Mouse (Mus musculus): Measurements from ENCODE around the gene Rbm12. TPM values are rescaled to one million over a fixed set of nuclear protein-coding genes. Genes with fewer than 3 reads are reported as not detected.

Rbm12 gene
- total and polyA plus RNA-seq, 3 experiments: 5.6 to 50.5 (median 39.7) TPM

DNA sequence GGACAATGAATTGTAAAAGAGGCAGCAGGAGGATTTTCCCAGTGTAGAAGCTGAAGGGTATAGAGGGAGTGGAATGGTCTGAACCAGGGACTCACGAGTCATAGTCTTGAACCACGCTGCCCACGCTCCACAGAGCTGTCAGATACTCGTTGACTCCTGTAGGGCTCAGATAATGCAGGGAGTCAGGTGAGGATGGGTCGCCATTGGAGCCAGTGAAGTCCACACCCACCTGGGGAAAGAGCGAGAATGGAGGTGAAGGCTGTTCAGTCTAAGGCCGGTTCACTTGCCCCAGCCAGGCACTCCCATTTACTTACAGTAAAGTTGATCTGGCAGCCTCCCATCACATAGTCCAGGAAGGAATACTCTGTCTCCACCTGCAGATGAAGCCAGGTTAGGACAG, 34.3 kb downstream of the Rbm12 start:
- H3K4me3 ChIP-seq (ENCODE audit: low read depth, low read length): no peak overlapping the region
- H3K4me1 ChIP-seq (ENCODE audit: insufficient read depth, low read depth, low read length): peaks cover 3% of the 10 kb centered on the region
- H3K9me3 ChIP-seq (replicated peaks): no peaks in the 10 kb centered on the region
- ATAC-seq (ENCODE audit: extremely low read depth, insufficient number of reproducible peaks, low FRiP score, poor library complexity, severe bottlenecking) (no peak), DNase-seq (ENCODE audit: low spot score) (no peak)
- no peak for TF ChIP-seq POLR2AphosphoS5 (IDR thresholded peaks at IDR 0.05; ENCODE audit: insufficient replicate concordance, low read depth, low read length)
- TF ChIP-seq GATA1 (IDR thresholded peaks at IDR 0.05; ENCODE audit: borderline replicate concordance, low read length): no peak
- TF ChIP-seq CTCF (IDR thresholded peaks at IDR 0.05; ENCODE audit: low read depth, low read length): no peak
- TF ChIP-seq TAL1 (conservative IDR thresholded peaks at IDR 0.05; ENCODE audit: low read depth, low read length): no peak
- TF ChIP-seq GATA2 (IDR thresholded peaks at IDR 0.05; ENCODE audit: borderline replicate concordance, low read depth, low read length): no peak
- no peaks in the 10 kb centered on the region for H3K27me3 ChIP-seq (ENCODE audit: insufficient read depth, low read length)
- peaks cover 98% of the 10 kb centered on the region for H3K36me3 ChIP-seq (replicated peaks)

DNA sequence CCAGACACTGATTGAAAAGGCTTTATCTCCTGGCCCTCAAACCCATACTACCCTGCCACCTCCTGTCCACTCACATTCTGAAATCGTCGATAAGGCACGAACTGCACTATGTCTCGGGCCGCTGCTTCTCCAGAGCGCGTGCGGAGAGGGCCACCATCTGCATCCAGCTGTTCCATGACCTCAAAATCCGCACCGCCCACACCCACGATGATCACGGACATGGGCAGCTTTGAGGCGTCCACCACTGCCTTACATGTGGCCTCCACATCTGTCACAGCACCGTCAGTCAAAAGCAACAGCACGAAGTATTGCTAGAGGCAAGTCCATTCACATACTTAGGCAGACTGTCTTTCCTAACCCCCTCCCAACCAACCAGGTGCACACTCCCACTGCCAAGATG, 38.1 kb downstream of the Rbm12 start:
- ATAC-seq (ENCODE audit: extremely low read depth, insufficient number of reproducible peaks, low FRiP score, poor library complexity, severe bottlenecking) (no peak), DNase-seq (ENCODE audit: low spot score) (no peak)
- no peak overlapping the region for H3K4me3 ChIP-seq (ENCODE audit: low read depth, low read length)
- no peaks in the 10 kb centered on the region for H3K27me3 ChIP-seq (ENCODE audit: insufficient read depth, low read length)
- H3K4me1 ChIP-seq (ENCODE audit: insufficient read depth, low read depth, low read length): peaks cover 3% of the 10 kb centered on the region
- peaks cover 92% of the 10 kb centered on the region for H3K36me3 ChIP-seq (replicated peaks)
- TF ChIP-seq CTCF (IDR thresholded peaks at IDR 0.05; ENCODE audit: low read depth, low read length) (no peak), GATA1 (IDR thresholded peaks at IDR 0.05; ENCODE audit: borderline replicate concordance, low read length) (no peak), TAL1 (conservative IDR thresholded peaks at IDR 0.05; ENCODE audit: low read depth, low read length) (no peak), POLR2AphosphoS5 (IDR thresholded peaks at IDR 0.05; ENCODE audit: insufficient replicate concordance, low read depth, low read length) (no peak), GATA2 (IDR thresholded peaks at IDR 0.05; ENCODE audit: borderline replicate concordance, low read depth, low read length) (no peak)
- H3K9me3 ChIP-seq (replicated peaks): no peaks in the 10 kb centered on the region

DNA sequence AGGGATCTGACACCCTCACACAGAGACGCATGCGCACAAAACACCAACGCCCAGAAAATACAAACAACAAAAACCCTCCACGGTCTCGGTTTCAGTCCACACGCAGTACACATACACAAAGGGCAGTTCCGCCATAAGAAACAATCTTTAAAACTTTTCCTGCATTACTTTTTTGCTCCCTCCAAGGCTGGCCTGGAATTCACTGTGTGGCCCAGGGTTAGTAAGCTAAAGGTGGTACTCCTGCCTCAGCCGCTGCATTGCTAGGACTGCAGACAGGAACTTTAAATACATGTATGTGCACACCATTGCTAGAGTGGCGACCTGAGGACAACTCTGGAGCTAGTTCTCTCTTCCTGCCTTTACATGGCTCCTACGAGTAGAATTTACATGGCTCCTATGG, 40.5 kb downstream of the Rbm12 start:
- Histone ChIP-seq H3K36me3 (replicated peaks) (peaks cover 85% of the 10 kb centered on the region), H3K4me1 (ENCODE audit: insufficient read depth, low read depth, low read length) (no peaks in the 10 kb centered on the region; the same call in 1 of the 2 replicates), H3K9me3 (replicated peaks) (no peaks in the 10 kb centered on the region), H3K4me3 (ENCODE audit: low read depth, low read length) (no peak overlapping the region), H3K27me3 (ENCODE audit: insufficient read depth, low read length) (no peaks in the 10 kb centered on the region)
- DNase-seq (ENCODE audit: low spot score): no peak
- no peak for ATAC-seq (ENCODE audit: extremely low read depth, insufficient number of reproducible peaks, low FRiP score, poor library complexity, severe bottlenecking)
- TF ChIP-seq POLR2AphosphoS5 (IDR thresholded peaks at IDR 0.05; ENCODE audit: insufficient replicate concordance, low read depth, low read length): no peak
- TF ChIP-seq GATA1 (IDR thresholded peaks at IDR 0.05; ENCODE audit: borderline replicate concordance, low read length): no peak
- TF ChIP-seq GATA2 (IDR thresholded peaks at IDR 0.05; ENCODE audit: borderline replicate concordance, low read depth, low read length): no peak
- no peak for TF ChIP-seq TAL1 (conservative IDR thresholded peaks at IDR 0.05; ENCODE audit: low read depth, low read length)
- TF ChIP-seq CTCF (IDR thresholded peaks at IDR 0.05; ENCODE audit: low read depth, low read length): no peak

GRCm38 (mm10) chr2:156067916-156068315, 43.9 kb downstream of the Rbm12 start:
- ATAC-seq (ENCODE audit: extremely low read depth, insufficient number of reproducible peaks, low FRiP score, poor library complexity, severe bottlenecking) (no peak), DNase-seq (ENCODE audit: low spot score) (no peak)
- Histone ChIP-seq H3K4me1 (ENCODE audit: insufficient read depth, low read depth, low read length) (peaks cover 13% of the 10 kb centered on the region), H3K36me3 (replicated peaks) (peaks cover 52% of the 10 kb centered on the region), H3K4me3 (ENCODE audit: low read depth, low read length) (no peak overlapping the region), H3K27me3 (ENCODE audit: insufficient read depth, low read length) (0 out of 2 replicates have a peak, but pooled peaks cover 5% of the 10 kb centered on the region), H3K9me3 (replicated peaks) (no peaks in the 10 kb centered on the region)
- TF ChIP-seq CTCF (IDR thresholded peaks at IDR 0.05; ENCODE audit: low read depth, low read length) (no peak), GATA1 (IDR thresholded peaks at IDR 0.05; ENCODE audit: borderline replicate concordance, low read length) (no peak), TAL1 (conservative IDR thresholded peaks at IDR 0.05; ENCODE audit: low read depth, low read length) (no peak), POLR2AphosphoS5 (IDR thresholded peaks at IDR 0.05; ENCODE audit: insufficient replicate concordance, low read depth, low read length) (no peak), GATA2 (IDR thresholded peaks at IDR 0.05; ENCODE audit: borderline replicate concordance, low read depth, low read length) (no peak)

DNA sequence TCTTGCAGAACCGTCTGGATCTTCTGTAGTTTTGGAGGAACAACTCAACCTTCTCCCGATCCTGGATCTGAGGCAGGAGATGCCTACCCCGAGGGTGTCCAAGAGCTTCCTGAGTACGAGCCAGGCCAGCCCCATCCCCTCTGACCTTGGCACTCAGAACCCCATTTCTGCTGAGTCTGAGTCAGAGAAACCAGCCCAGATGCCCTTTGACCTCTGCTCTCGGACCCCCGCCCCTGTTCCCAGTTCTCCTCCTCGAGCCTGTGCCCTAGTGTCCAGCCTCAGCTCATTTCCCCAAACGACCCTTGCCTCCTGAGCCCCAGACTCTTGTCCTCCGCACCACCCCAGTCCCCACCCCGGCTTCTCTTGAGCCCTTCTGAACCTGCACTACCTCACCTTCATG, 45.7 kb downstream of the Rbm12 start:
- DNase-seq (ENCODE audit: low spot score) (no peak), ATAC-seq (ENCODE audit: extremely low read depth, insufficient number of reproducible peaks, low FRiP score, poor library complexity, severe bottlenecking) (no peak)
- Histone ChIP-seq H3K4me1 (ENCODE audit: insufficient read depth, low read depth, low read length) (peaks cover 13% of the 10 kb centered on the region), H3K9me3 (replicated peaks) (no peaks in the 10 kb centered on the region), H3K27me3 (ENCODE audit: insufficient read depth, low read length) (peaks cover 10% of the 10 kb centered on the region; the same call in 1 of the 2 replicates), H3K4me3 (ENCODE audit: low read depth, low read length) (peak overlapping the region; percentile 80; the same call in 1 of the 2 replicates), H3K36me3 (replicated peaks) (peaks cover 36% of the 10 kb centered on the region)
- TF ChIP-seq TAL1 (conservative IDR thresholded peaks at IDR 0.05; ENCODE audit: low read depth, low read length) (no peak), CTCF (IDR thresholded peaks at IDR 0.05; ENCODE audit: low read depth, low read length) (no peak), GATA1 (IDR thresholded peaks at IDR 0.05; ENCODE audit: borderline replicate concordance, low read length) (no peak), GATA2 (IDR thresholded peaks at IDR 0.05; ENCODE audit: borderline replicate concordance, low read depth, low read length) (no peak), POLR2AphosphoS5 (IDR thresholded peaks at IDR 0.05; ENCODE audit: insufficient replicate concordance, low read depth, low read length) (no peak)

DNA sequence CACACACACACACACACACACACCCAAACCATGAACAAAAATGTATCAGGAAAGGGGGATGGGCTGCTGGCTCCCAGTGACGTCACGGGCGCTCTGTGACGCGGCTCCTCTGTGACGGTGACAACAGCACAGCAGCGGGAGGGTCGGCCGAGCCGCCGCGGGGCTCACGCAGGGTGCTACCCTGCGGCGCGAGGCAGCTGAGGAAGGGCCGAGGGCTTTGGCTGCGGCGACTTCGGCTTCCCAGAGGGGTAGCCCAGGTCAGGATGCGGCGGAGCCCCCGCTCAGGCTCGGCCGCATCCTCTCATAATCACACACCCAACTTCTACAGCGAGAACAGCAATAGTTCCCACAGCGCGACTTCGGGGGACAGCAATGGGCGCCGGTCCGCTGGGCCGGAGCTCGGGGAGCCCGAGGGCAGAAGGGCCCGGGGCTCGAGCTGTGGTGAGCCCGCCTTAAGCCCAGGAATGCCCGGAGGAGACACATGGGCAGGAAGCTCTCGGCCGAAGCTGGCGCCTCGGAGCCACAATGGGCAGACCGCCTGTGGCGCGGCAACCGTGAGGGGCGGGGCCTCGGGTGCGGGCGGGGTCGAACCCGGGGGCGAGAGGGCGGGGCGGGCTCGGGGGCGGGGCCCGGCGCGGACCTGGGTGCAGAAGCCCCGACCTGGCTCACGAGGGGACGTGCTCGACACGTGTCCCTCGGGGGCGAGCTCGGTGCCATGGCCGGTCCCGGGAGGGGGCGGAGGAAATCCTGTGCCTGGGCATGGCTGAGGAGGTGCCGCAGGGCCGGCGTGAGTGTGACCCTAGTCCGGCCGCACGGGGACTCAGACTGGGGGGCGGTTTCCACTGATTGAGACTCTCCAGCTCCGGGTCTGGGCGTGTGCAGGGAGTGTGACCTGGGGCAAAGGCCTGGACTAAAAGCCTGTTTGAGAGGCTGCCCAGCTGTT, 46.4 kb downstream of the Rbm12 start, which contains the start of gene Spag4:
Gene Spag4 (plus strand): TSS at position 77 of the 943 bp plus-strand sequence.
- ATAC-seq (ENCODE audit: extremely low read depth, insufficient number of reproducible peaks, low FRiP score, poor library complexity, severe bottlenecking) (peak; percentile 45), DNase-seq (ENCODE audit: low spot score) (peak; percentile 87)
- no peak for TF ChIP-seq GATA2 (IDR thresholded peaks at IDR 0.05; ENCODE audit: borderline replicate concordance, low read depth, low read length)
- TF ChIP-seq POLR2AphosphoS5 (IDR thresholded peaks at IDR 0.05; ENCODE audit: insufficient replicate concordance, low read depth, low read length): no peak
- TF ChIP-seq GATA1 (IDR thresholded peaks at IDR 0.05; ENCODE audit: borderline replicate concordance, low read length): no peak
- TF ChIP-seq CTCF (IDR thresholded peaks at IDR 0.05; ENCODE audit: low read depth, low read length): no peak
- peaks cover 11% of the 10 kb centered on the region; the same call in 1 of the 2 replicates for H3K27me3 ChIP-seq (ENCODE audit: insufficient read depth, low read length)
- H3K36me3 ChIP-seq (replicated peaks): peaks cover 31% of the 10 kb centered on the region
- peak within 1 kb of the TSS; percentile 80 for H3K4me3 ChIP-seq (ENCODE audit: low read depth, low read length)
- no peaks in the 10 kb centered on the region for H3K9me3 ChIP-seq (replicated peaks)
- H3K4me1 ChIP-seq (ENCODE audit: insufficient read depth, low read depth, low read length): peaks cover 13% of the 10 kb centered on the region
